Mouse (Mus musculus) G1E (cell line): ENCODE data around the gene Pofut2. TPM values are rescaled to one million over a fixed set of nuclear protein-coding genes. Genes with fewer than 3 reads are reported as not detected.
A peak's percentile ranks its signal among the peaks of the same experiment; 100 is the strongest.
"Not testable (repeated sequence)": the region's sequence is repeated elsewhere in the genome, so short reads cannot be mapped to it uniquely, and the experiment has no call there.

ENCODE experiments used
- ATAC-seq: 2 replicates; pipeline ENCODE4 v1.8.0; 2016; ENCODE audit warnings: mild to moderate bottlenecking; ENCODE audit not compliant: insufficient number of reproducible peaks, poor library complexity, low FRiP score, severe bottlenecking; ENCODE audit errors: extremely low read depth
- DNase-seq: peaks from one replicate; pipeline ENCODE4 v3.0.0; 2012; ENCODE audit warnings: low spot score
- H3K27me3 ChIP-seq: 2 replicates; pipeline ENCODE4 v1.6.1; 2012; ENCODE audit warnings: mild to moderate bottlenecking, low read length, inconsistent platforms; ENCODE audit not compliant: insufficient read depth
- H3K36me3 ChIP-seq: replicated peaks from 2 replicates; pipeline ENCODE3; 2012; ENCODE audit warnings: mild to moderate bottlenecking, inconsistent platforms
- H3K4me1 ChIP-seq: 2 replicates; pipeline ENCODE4 v1.6.1; 2012; ENCODE audit warnings: low read depth, low read length, inconsistent platforms, mixed read lengths; ENCODE audit not compliant: insufficient read depth
- H3K4me3 ChIP-seq: 2 replicates; pipeline ENCODE4 v1.5.1; 2012; ENCODE audit warnings: low read depth, mild to moderate bottlenecking, inconsistent platforms, low read length, moderate library complexity, mixed read lengths
- H3K9me3 ChIP-seq: replicated peaks from 2 replicates; pipeline ENCODE4 v1.6.1; 2012; ENCODE audit warnings: inconsistent platforms
- CTCF ChIP-seq: IDR thresholded peaks from 2 replicates; pipeline ENCODE4 v1.5.1; 2012; ENCODE audit warnings: low read depth, low read length, inconsistent platforms, mixed read lengths
- GATA1 ChIP-seq: IDR thresholded peaks from 2 replicates; pipeline ENCODE4 v1.6.1; 2012; ENCODE audit warnings: borderline replicate concordance, low read length, inconsistent platforms, mixed read lengths
- GATA2 ChIP-seq: IDR thresholded peaks from 2 replicates; pipeline ENCODE4 v1.6.1; 2012; ENCODE audit warnings: low read depth, low read length, inconsistent platforms, borderline replicate concordance
- POLR2AphosphoS5 ChIP-seq: IDR thresholded peaks from 2 replicates; pipeline ENCODE4 v1.6.1; 2012; ENCODE audit warnings: low read depth, low read length, inconsistent platforms; ENCODE audit not compliant: insufficient replicate concordance
- TAL1 ChIP-seq: conservative IDR thresholded peaks from 2 replicates; pipeline ENCODE4 v1.6.1; 2012; ENCODE audit warnings: low read depth, low read length, inconsistent platforms, mixed read lengths
- polyA plus RNA-seq: library from polyadenylated mRNA; stranded (reverse); fragments of >175 nt; gene quantifications from 2 replicates; pipeline ENCODE4 v1.2.3, GENCODE M21; 2012
- total RNA-seq, 2 experiments: library from RNA; stranded (forward) in 1 of 2; stranded (reverse) in 1 of 2; fragments of 200-1000 nt in 1 of 2; fragments of >200 nt in 1 of 2; fragmentation: Nextera tagmentation in 1 of 2; gene quantifications; 2 replicates each; pipeline ENCODE4 v1.2.3; 2014 to 2017

The Pofut2 gene
- total and polyA plus RNA-seq, 3 experiments: 17.6 to 55.7 (median 31.3) TPM

- H3K36me3 ChIP-seq: peaks cover 52% of the 10 kb centered on the region
- no peak for ATAC-seq
Observed at GRCm38 (mm10) chr10:77260166-77260875, 1.3 kb downstream of the Pofut2 start.

GRCm38 (mm10) chr10:77266281-77266680 lies 7.3 kb downstream of the Pofut2 start:
- ATAC-seq (no peak), DNase-seq (no peak)
- Histone ChIP-seq H3K4me3 (no peak overlapping the region), H3K36me3 (peaks cover 93% of the 10 kb centered on the region), H3K9me3 (no peaks in the 10 kb centered on the region), H3K27me3 (no peaks in the 10 kb centered on the region), H3K4me1 (peaks cover 18% of the 10 kb centered on the region)
- TF ChIP-seq GATA1: no peak

More at GRCm38 (mm10) chr10:77260166-77260875, 1.3 kb downstream of the Pofut2 start:
- peaks cover 27% of the 10 kb centered on the region for H3K4me1 ChIP-seq
- DNase-seq: no peak
- TF ChIP-seq TAL1 (no peak), GATA2 (no peak), POLR2AphosphoS5 (no peak), GATA1 (no peak), CTCF (no peak)
- peak overlapping the region; percentile 37; the same call in 1 of the 2 replicates for H3K4me3 ChIP-seq
- no peaks in the 10 kb centered on the region for H3K9me3 ChIP-seq
- H3K27me3 ChIP-seq: peaks cover 10% of the 10 kb centered on the region

DNA sequence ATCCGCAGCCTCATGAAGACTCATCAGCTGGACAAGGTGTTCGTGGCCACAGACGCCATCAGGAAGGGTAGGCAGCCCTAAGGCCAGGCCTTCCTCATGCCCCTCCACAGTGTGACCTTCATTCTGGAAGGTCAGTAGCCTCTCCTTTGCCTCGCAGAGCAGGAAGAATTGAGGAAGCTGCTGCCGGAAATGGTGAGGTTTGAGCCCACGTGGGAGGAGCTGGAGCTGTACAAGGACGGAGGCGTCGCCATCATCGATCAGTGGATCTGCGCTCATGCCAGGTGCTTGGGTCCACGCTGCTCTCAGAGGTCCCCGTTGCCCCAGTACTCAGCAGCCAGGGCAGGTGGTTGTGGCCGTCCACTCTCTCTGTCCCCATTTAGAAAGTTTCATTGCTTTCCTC lies 8.0 kb downstream of the Pofut2 start:
- H3K36me3 ChIP-seq: peaks cover 86% of the 10 kb centered on the region
- ATAC-seq (no peak), DNase-seq (no peak)
- H3K9me3 ChIP-seq: no peaks in the 10 kb centered on the region
- H3K4me1 ChIP-seq: peaks cover 16% of the 10 kb centered on the region
- TF ChIP-seq GATA1 (no peak), GATA2 (no peak), POLR2AphosphoS5 (no peak), TAL1 (no peak), CTCF (no peak)
- no peak overlapping the region for H3K4me3 ChIP-seq
- H3K27me3 ChIP-seq: no peaks in the 10 kb centered on the region

DNA sequence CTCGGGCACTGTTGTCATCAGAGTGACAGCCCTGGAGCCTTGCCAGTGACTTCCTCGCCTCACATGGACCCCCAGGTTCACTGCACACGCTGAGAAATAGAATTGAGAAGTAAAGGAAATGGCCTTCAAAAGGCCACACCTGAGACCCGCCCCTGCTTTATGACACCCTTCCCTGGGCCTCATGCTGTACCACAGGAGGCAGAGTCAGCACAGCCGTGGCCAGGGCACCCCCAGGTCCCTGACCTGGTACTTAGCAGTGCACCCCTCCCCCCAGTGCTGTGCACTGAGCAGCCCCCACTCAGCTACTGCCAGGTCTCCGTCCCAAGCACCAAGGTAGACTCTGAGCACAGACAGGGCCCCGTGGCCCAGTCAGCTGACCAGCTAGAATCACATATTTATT lies 10.1 kb downstream of the Pofut2 start:
- Histone ChIP-seq H3K36me3 (peaks cover 65% of the 10 kb centered on the region), H3K4me3 (no peak overlapping the region), H3K4me1 (peaks cover 12% of the 10 kb centered on the region), H3K9me3 (no peaks in the 10 kb centered on the region), H3K27me3 (peaks cover 19% of the 10 kb centered on the region)
- no peak for TF ChIP-seq TAL1
- TF ChIP-seq POLR2AphosphoS5: no peak
- no peak for TF ChIP-seq GATA2
- no peak for TF ChIP-seq GATA1
- no peak for TF ChIP-seq CTCF
- ATAC-seq (no peak), DNase-seq (no peak)

DNA sequence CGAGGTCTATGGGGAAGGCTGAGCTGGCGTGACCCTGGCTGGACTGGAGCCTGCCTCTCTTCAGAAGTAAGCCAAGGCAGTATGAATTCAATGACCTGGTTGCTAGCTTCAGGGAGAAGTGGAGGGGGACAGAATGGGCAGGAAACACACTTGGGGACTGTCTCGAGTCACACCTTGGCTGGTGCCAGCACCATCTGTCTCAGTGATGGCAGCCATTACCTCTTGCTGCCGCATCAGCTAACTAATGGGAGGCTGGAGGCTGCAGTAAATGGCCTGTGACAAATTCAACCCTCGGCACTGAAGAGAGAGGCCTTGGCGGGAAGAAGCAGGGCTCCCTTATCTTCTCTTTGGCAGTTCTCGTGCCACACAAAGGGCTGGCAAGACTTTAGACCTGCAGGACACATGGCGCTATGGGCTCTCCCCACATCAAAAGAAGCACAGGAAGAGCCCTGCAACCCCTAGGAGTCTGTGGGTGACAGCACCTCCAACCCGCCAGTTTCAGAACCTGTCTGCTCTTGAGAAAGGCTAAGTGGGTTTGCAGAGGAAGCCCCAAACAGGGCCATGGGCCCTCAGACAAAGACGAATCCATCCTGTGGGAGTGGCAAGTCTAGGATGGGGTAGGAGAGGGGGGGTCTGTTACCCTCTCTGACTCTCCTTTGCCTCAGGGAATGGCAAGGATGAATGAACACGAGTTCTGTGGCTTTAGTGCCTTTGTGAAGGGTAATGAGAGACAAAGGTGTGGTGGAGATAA lies 14.1 kb downstream of the Pofut2 start:
- TF ChIP-seq TAL1 (no peak), GATA1 (no peak), GATA2 (no peak), POLR2AphosphoS5 (no peak), CTCF (no peak)
- Histone ChIP-seq H3K4me3 (no peak overlapping the region), H3K36me3 (peaks cover 24% of the 10 kb centered on the region), H3K4me1 (peaks cover 16% of the 10 kb centered on the region), H3K27me3 (peaks cover 26% of the 10 kb centered on the region), H3K9me3 (no peaks in the 10 kb centered on the region)
- ATAC-seq (no peak), DNase-seq (no peak)

DNA sequence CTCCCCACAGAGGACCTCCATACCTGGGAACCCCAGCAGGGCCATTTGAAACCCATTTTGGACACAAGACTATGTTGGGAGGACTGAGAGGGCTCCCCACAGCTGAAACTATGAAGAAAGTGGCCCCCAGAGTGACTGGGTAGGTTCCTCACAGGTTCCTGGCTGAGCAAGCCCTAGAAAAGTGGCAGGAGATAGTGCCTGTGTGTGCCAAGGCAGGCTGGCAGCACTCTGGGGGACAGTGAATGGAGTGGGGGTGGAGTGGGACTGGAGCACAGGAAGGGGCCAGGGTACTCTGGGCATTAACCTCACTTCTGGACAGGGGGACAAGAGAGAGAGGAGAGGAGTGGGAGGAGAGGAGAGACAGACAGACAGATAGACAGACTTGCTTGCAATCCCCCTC lies 14.8 kb downstream of the Pofut2 start:
- Histone ChIP-seq H3K4me3 (no peak overlapping the region), H3K4me1 (peaks cover 13% of the 10 kb centered on the region), H3K27me3 (peaks cover 28% of the 10 kb centered on the region), H3K9me3 (no peaks in the 10 kb centered on the region), H3K36me3 (peaks cover 18% of the 10 kb centered on the region)
- TF ChIP-seq TAL1 (no peak), GATA2 (no peak), GATA1 (no peak), CTCF (no peak), POLR2AphosphoS5 (no peak)
- DNase-seq: no peak
- ATAC-seq: no peak

- not testable (repeated sequence) for DNase-seq, H3K4me3 ChIP-seq, H3K36me3 ChIP-seq, ATAC-seq, H3K4me1 ChIP-seq, H3K9me3 ChIP-seq
- peaks cover 23% of the 10 kb centered on the region for H3K27me3 ChIP-seq
Observed at GRCm38 (mm10) chr10:77282085-77282484, 23.1 kb downstream of the Pofut2 start.
